Mouse (Mus musculus) midbrain, embryonic 11.5 days (tissue): ENCODE measurements around the gene Slc25a51. TPM values are rescaled to one million over a fixed set of nuclear protein-coding genes. Genes with fewer than 3 reads are reported as not detected.

ENCODE experiments used
- ATAC-seq: fragments of 200-750 bp; cut with Nextera tagmentation; 2 replicates; pipeline ENCODE4 v1.8.0; 2017; ENCODE audit warnings: moderate TSS enrichment, moderate library complexity; ENCODE audit not compliant: low FRiP score
- DNase-seq: peaks from one replicate; pipeline ENCODE4 v3.0.0; 2015; ENCODE audit warnings: low spot score; ENCODE audit errors: missing footprints
- H3K27ac ChIP-seq: fragments of 300-500 bp; sonication (generic); 2 replicates; pipeline ENCODE4 v1.5.1; 2014; ENCODE audit warnings: low read depth, low read length
- H3K27me3 ChIP-seq: fragments of 300-500 bp; sonication (generic); 2 replicates; pipeline ENCODE4 v1.6.1; 2014; ENCODE audit warnings: mild to moderate bottlenecking, low read length, moderate library complexity, mixed read lengths; ENCODE audit not compliant: control insufficient read depth, insufficient read depth
- H3K36me3 ChIP-seq: fragments of 300-500 bp; sonication (generic); 2 replicates; pipeline ENCODE4 v1.6.1; 2014; ENCODE audit warnings: mild to moderate bottlenecking, low read length, moderate library complexity, mixed read lengths; ENCODE audit not compliant: control insufficient read depth, insufficient read depth
- H3K4me1 ChIP-seq: fragments of 300-500 bp; sonication (generic); 2 replicates; pipeline ENCODE4 v1.6.1; 2014; ENCODE audit warnings: low read length; ENCODE audit not compliant: control insufficient read depth, insufficient read depth
- H3K4me2 ChIP-seq: fragments of 300-500 bp; sonication (generic); 2 replicates; pipeline ENCODE4 v1.6.1; 2014; ENCODE audit warnings: mild to moderate bottlenecking, moderate library complexity
- H3K4me3 ChIP-seq: fragments of 300-500 bp; sonication (generic); 2 replicates; pipeline ENCODE4 v1.5.1; 2014; ENCODE audit warnings: low read depth, low read length
- H3K9ac ChIP-seq: fragments of 300-500 bp; sonication (generic); 2 replicates; pipeline ENCODE4 v1.6.1; 2014; ENCODE audit warnings: low read length
- H3K9me3 ChIP-seq: fragments of 300-500 bp; sonication (generic); 2 replicates; pipeline ENCODE4 v1.6.1; 2016; ENCODE audit warnings: low read length; ENCODE audit not compliant: control insufficient read depth
- WGBS: fragments of 180-500 bp; shearing (Covaris S2); extraction: QIAGEN DNeasy Blood & Tissue Kit; methylation state at CpG from one replicate; pipeline ENCODE4 v1.1.7; 2014; 5-methylcytosine and 5-hydroxymethylcytosine counted together
- polyA plus RNA-seq: library from polyadenylated mRNA; unstranded; fragments of >200 nt; fragmentation: Nextera tagmentation; extraction: Ambion mirVana; gene quantifications from 2 replicates; pipeline ENCODE4 v1.2.1, GENCODE M21; 2014

The Slc25a51 gene
- polyA plus RNA-seq, 1 experiment from 2014 or later: 63.4 TPM

DNA sequence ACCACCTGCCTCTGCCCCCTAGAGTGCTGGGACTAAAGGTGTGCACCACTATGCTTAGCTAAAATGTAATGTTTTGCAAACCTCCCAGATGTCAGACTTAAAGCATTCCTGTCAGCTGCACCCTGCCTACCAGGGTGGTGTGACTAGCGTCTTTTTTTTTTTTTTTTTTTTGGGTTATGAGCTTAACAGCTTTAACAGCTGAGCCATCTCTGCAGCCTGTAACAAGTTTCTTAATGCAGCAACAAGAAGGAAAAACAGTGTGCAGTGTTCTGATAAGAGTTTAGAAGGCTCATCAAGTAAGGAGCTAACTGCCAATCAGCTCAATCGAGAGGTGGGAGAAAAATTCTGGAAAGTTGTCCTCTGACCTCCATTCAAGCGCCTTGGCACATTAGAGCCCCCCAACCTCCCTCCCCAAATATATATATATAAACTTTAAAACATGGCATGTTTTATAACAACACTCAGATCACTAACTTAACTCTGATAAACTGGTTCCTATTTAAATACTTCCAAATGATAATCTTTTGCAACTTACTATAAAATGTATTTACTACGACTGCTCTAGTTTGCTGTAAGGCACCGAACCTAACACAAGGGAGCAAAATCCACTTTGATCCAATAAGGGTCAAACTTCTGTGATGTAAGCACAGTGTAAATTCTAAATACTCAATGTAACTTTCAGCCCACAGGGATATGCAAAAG, 1.4 kb downstream of the Slc25a51 start:
- Histone ChIP-seq H3K4me1 (peaks cover 9% of the 10 kb centered on the region; the same call in 1 of the 2 replicates), H3K27ac (no peak overlapping the region), H3K9ac (peak overlapping the region; percentile 96), H3K27me3 (no peaks in the 10 kb centered on the region), H3K4me3 (peak overlapping the region; percentile 95), H3K9me3 (no peaks in the 10 kb centered on the region), H3K36me3 (peaks cover 9% of the 10 kb centered on the region; the same call in 1 of the 2 replicates), H3K4me2 (peak overlapping the region; percentile 81)
- no peak for ATAC-seq
- no peak for DNase-seq
- 66% methylated on average over 5 of the region's 5 CpGs for WGBS

- DNase-seq (no peak), ATAC-seq (no peak)
- H3K9me3 ChIP-seq: no peaks in the 10 kb centered on the region
- H3K36me3 ChIP-seq: peaks cover 11% of the 10 kb centered on the region; the same call in 1 of the 2 replicates
- H3K4me2 ChIP-seq: peak overlapping the region; percentile 81; the same call in 1 of the 2 replicates
- H3K9ac ChIP-seq: no peak overlapping the region; the same call in 1 of the 2 replicates
- no peaks in the 10 kb centered on the region for H3K27me3 ChIP-seq
- no peak overlapping the region for H3K4me3 ChIP-seq
- 79% methylated on average over 7 of the region's 7 CpGs for WGBS
- no peak overlapping the region for H3K27ac ChIP-seq
- peaks cover 9% of the 10 kb centered on the region; the same call in 1 of the 2 replicates for H3K4me1 ChIP-seq
Observed at GRCm38 (mm10) chr4:45406397-45406796, 2.2 kb downstream of the Slc25a51 start.

DNA sequence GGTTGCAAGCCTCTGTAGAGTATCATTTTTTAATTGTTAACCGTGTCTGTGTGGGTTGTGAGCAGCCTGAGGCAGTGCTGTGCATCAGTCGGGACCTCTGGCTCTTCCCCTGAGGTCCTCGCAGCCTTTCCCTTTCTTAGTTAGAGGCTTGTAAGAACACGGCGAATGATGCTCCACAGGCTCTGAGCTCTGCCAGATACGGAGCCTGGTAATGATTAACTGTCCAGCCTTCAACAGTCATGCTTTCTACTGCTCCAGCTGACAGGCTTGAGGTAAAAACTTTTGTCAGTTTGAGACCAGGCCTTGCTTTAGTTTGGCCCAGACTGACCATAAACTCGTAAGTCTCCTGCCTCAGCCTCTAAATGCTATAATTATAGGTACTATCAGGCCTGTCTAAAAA, 3.3 kb downstream of the Slc25a51 start:
- WGBS: 81% methylated on average over 7 of the region's 7 CpGs
- no peak overlapping the region for H3K9ac ChIP-seq
- DNase-seq (no peak), ATAC-seq (no peak)
- H3K4me3 ChIP-seq: no peak overlapping the region
- H3K27ac ChIP-seq: no peak overlapping the region
- H3K36me3 ChIP-seq: peaks cover 11% of the 10 kb centered on the region; the same call in 1 of the 2 replicates
- no peaks in the 10 kb centered on the region for H3K9me3 ChIP-seq
- no peak overlapping the region for H3K4me2 ChIP-seq
- peaks cover 9% of the 10 kb centered on the region; the same call in 1 of the 2 replicates for H3K4me1 ChIP-seq
- no peaks in the 10 kb centered on the region for H3K27me3 ChIP-seq

- H3K4me1 ChIP-seq: peaks cover 7% of the 10 kb centered on the region; the same call in 1 of the 2 replicates
- no peaks in the 10 kb centered on the region for H3K9me3 ChIP-seq
- H3K4me3 ChIP-seq: no peak overlapping the region
- 93% methylated on average over 7 of the region's 7 CpGs for WGBS
- H3K27ac ChIP-seq: no peak overlapping the region
- no peak for DNase-seq
- ATAC-seq: no peak
- H3K36me3 ChIP-seq: peaks cover 20% of the 10 kb centered on the region; the same call in 1 of the 2 replicates
- H3K9ac ChIP-seq: no peak overlapping the region
- no peaks in the 10 kb centered on the region for H3K27me3 ChIP-seq
- H3K4me2 ChIP-seq: no peak overlapping the region
Observed at GRCm38 (mm10) chr4:45404086-45404485, 4.5 kb downstream of the Slc25a51 start.

DNA sequence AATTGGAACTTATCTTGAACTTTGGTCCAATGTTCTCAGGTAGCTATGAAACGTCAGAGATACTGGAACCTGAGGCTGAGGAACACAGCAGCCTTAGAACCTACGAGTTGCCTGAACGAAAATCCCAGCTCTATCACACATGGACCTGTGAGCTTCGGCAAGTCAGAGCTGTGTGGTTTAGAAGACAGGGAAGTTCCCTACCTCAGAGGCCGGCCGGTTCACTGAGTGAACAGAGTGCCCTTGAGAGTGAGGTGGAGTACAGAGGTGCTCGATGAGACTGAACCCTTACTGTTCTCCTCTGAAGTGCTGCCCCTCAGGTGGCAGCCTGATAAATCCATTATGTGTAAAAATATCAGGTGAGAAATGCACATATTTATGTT, 5.1 kb downstream of the Slc25a51 start:
- Histone ChIP-seq H3K4me2 (no peak overlapping the region), H3K9me3 (no peaks in the 10 kb centered on the region), H3K27ac (no peak overlapping the region), H3K9ac (no peak overlapping the region), H3K36me3 (peaks cover 22% of the 10 kb centered on the region; the same call in 1 of the 2 replicates), H3K27me3 (no peaks in the 10 kb centered on the region), H3K4me3 (no peak overlapping the region), H3K4me1 (peaks cover 6% of the 10 kb centered on the region; the same call in 1 of the 2 replicates)
- no peak for DNase-seq
- ATAC-seq: no peak
- 91% methylated on average over 7 of the region's 7 CpGs for WGBS

DNA sequence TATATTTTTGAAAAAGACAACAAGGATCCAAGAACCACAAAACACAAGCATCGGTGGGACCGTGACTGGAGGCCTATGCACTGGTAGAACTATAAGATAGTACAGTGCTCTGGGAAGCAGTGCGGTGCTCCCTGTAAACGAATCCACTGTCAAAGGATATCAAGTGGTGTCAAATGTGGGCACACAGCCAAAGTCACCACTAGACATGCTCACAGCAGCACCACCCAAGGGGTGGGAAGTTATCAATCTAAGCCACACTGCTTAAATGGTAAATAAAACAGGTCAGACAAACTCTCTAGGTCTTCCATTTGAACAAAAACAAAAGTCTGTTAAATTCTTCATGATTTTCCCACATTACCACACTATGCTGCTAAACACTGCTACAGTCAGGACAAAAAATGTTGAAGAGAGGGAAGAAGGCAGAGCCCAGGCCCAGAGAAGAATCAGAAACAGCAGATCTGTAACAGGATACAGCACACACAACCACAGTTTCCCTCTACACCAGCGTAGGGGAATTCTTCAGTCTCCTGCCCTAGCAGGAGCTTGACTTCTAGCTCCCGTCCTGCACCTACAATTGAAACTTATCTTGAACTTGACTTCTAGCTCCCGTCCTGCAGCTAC, 5.6 kb downstream of the Slc25a51 start:
- H3K4me2 ChIP-seq: no peak overlapping the region
- 91% methylated on average over 7 of the region's 7 CpGs for WGBS
- peaks cover 24% of the 10 kb centered on the region; the same call in 1 of the 2 replicates for H3K36me3 ChIP-seq
- H3K4me1 ChIP-seq: peaks cover 6% of the 10 kb centered on the region; the same call in 1 of the 2 replicates
- no peak overlapping the region for H3K4me3 ChIP-seq
- ATAC-seq: no peak
- H3K9ac ChIP-seq: no peak overlapping the region
- H3K27me3 ChIP-seq: no peaks in the 10 kb centered on the region
- DNase-seq: no peak
- no peak overlapping the region for H3K27ac ChIP-seq
- no peaks in the 10 kb centered on the region for H3K9me3 ChIP-seq

DNA sequence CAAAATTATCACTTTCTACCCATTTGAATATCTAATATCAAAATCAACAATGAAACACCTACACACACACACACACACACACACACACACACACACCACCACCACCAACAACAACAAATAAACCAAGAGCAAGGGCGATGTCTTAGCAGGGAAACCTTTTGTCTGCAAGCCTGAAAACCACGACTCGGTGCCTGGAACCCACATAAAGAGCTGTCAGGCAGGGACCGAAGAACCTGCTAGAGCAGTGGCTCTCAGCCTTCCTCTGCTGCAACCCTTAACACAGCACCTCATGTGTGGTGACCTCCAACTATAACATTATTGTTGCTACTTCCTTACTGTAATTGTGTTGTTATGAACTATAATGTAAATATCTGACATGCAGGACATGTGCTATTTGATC, 6.3 kb downstream of the Slc25a51 start:
- ATAC-seq (no peak), DNase-seq (no peak)
- 95% methylated on average over 4 of the region's 4 CpGs for WGBS
- H3K4me3 ChIP-seq: no peak overlapping the region
- no peak overlapping the region for H3K27ac ChIP-seq
- peaks cover 6% of the 10 kb centered on the region; the same call in 1 of the 2 replicates for H3K4me1 ChIP-seq
- no peaks in the 10 kb centered on the region for H3K9me3 ChIP-seq
- no peak overlapping the region for H3K9ac ChIP-seq
- H3K27me3 ChIP-seq: no peaks in the 10 kb centered on the region
- H3K4me2 ChIP-seq: no peak overlapping the region
- peaks cover 25% of the 10 kb centered on the region; the same call in 1 of the 2 replicates for H3K36me3 ChIP-seq

DNA sequence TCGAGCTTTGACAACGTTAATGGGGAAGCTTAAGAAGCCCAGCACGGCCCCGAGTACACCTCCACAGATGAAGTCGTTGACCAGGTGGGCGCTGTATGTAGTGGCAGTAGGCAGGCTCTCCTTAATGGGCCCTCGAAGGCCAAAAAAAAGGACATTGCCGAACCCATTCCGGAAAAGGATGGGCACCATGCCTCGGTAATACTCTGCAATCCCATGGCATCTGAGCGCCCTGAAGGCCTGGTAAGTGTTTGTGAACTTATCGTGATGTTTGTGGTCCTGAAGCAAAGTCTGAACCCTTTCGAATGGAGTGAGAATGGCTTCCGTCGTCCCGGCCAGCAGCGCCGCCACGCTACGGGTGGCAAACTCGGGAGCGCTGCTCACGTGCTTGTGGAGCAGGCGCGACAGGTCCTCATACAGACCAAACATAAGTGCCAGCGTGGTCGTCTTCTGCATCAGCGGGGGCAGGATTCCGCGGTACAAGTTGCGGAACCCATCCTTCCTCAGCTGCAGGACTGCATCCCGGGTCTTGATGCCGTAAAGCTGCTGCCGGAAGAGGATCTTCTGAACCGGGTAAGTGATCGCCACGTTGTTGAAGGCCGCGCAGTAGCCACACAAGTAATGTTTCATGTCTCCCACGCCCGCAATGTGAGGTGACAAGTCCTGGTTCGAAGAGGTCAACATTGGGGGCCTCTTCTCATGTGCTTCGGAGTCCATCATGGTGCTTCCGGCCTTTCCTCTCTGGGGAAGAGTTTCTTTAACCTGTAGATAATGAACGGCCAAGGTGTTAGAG, 8.9 kb downstream of the Slc25a51 start:
- Histone ChIP-seq H3K27ac (no peak overlapping the region), H3K27me3 (no peaks in the 10 kb centered on the region), H3K4me3 (no peak overlapping the region), H3K9ac (no peak overlapping the region), H3K36me3 (peaks cover 25% of the 10 kb centered on the region; the same call in 1 of the 2 replicates), H3K4me1 (no peaks in the 10 kb centered on the region), H3K4me2 (no peak overlapping the region), H3K9me3 (no peaks in the 10 kb centered on the region)
- no peak for ATAC-seq
- DNase-seq: no peak
- 95% methylated on average over 45 of the region's 45 CpGs for WGBS
